Mouse (Mus musculus) ES-E14 (cell line): ENCODE results near the gene Tex50.

ENCODE experiments used
- HCFC1 ChIP-seq: IDR thresholded peaks from 2 replicates; pipeline ENCODE4 v1.6.1; 2012; ENCODE audit warnings: low read length, inconsistent platforms, borderline replicate concordance; ENCODE audit not compliant: insufficient read depth
- ZC3H11A ChIP-seq: IDR thresholded peaks from 2 replicates; pipeline ENCODE4 v1.6.1; 2012; ENCODE audit warnings: low read depth, mild to moderate bottlenecking, inconsistent platforms, low read length, borderline replicate concordance

- TF ChIP-seq ZC3H11A = no peak
- no peak for TF ChIP-seq HCFC1
Measured at GRCm38 (mm10) chr1:161109216-161109615, 49.9 kb downstream of the Tex50 start.
